Mouse (Mus musculus) midbrain, postnatal 0 days (tissue): ENCODE data around the gene Jtb. TPM values are rescaled to one million over a fixed set of nuclear protein-coding genes. Genes with fewer than 3 reads are reported as not detected.

Experiments
- ATAC-seq: fragments of 200-750 bp; cut with Nextera tagmentation; 2 replicates; pipeline ENCODE4 v1.8.0; 2017; ENCODE audit warnings: moderate number of reproducible peaks, mild to moderate bottlenecking, moderate TSS enrichment, moderate library complexity; ENCODE audit not compliant: low FRiP score
- DNase-seq: peaks from one replicate; pipeline ENCODE4 v3.0.0-alpha.2; 2015; ENCODE audit warnings: low spot score
- H3K27ac ChIP-seq: fragments of 300-500 bp; sonication (generic); 2 replicates; pipeline ENCODE4 v1.5.1; 2014; ENCODE audit warnings: low read depth, mild to moderate bottlenecking, low read length, mixed read lengths
- H3K27me3 ChIP-seq: fragments of 300-500 bp; sonication (generic); 2 replicates; pipeline ENCODE4 v1.6.1; 2014; ENCODE audit warnings: low read length, control low read depth, mixed read lengths; ENCODE audit not compliant: insufficient read depth
- H3K36me3 ChIP-seq: fragments of 300-500 bp; sonication (generic); 2 replicates; pipeline ENCODE4 v1.6.1; 2014; ENCODE audit warnings: low read length, control low read depth, mixed read lengths; ENCODE audit not compliant: insufficient read depth
- H3K4me1 ChIP-seq: fragments of 300-500 bp; sonication (generic); 2 replicates; pipeline ENCODE4 v1.6.1; 2014; ENCODE audit warnings: mild to moderate bottlenecking, control low read depth, antibody characterized with exemption, low read length, mixed read lengths; ENCODE audit not compliant: insufficient read depth
- H3K4me2 ChIP-seq: fragments of 300-500 bp; sonication (generic); 2 replicates; pipeline ENCODE4 v1.6.1; 2014; ENCODE audit warnings: low read depth, mild to moderate bottlenecking, low read length, mixed read lengths; ENCODE audit not compliant: poor library complexity, severe bottlenecking
- H3K4me3 ChIP-seq: fragments of 300-500 bp; sonication (generic); 2 replicates; pipeline ENCODE4 v1.5.1; 2014; ENCODE audit warnings: low read depth, mild to moderate bottlenecking, low read length, moderate library complexity
- H3K9ac ChIP-seq: fragments of 300-500 bp; sonication (generic); replicated peaks from 2 replicates; pipeline ENCODE4 v1.6.1; 2014; ENCODE audit warnings: mild to moderate bottlenecking, low read length, moderate library complexity, mixed read lengths; ENCODE audit not compliant: poor library complexity, severe bottlenecking
- H3K9me3 ChIP-seq: fragments of 300-500 bp; sonication (generic); 2 replicates; pipeline ENCODE4 v1.6.1; 2016; ENCODE audit warnings: low read length, control low read depth
- CTCF ChIP-seq: IDR thresholded peaks from 2 replicates; pipeline ENCODE4 v1.5.1; 2016; ENCODE audit warnings: antibody characterized with exemption, mild to moderate bottlenecking
- WGBS: fragments of 180-500 bp; shearing (Covaris S2); extraction: QIAGEN DNeasy Blood & Tissue Kit; methylation state at CpG from one replicate; pipeline ENCODE4 v1.1.7; 2014; 5-methylcytosine and 5-hydroxymethylcytosine counted together
- polyA plus RNA-seq: library from polyadenylated mRNA; unstranded; fragments of >200 nt; fragmentation: Nextera tagmentation; extraction: Ambion mirVana; gene quantifications from 2 replicates; pipeline ENCODE4 v1.2.1, GENCODE M21; 2015
- total RNA-seq: library from RNA; depleted of rRNA; stranded (reverse); fragments of >200 nt; gene quantifications from 2 replicates; pipeline ENCODE4 v1.2.3, GENCODE M21; 2014

The Jtb gene
- total and polyA plus RNA-seq, 2 experiments from 2014 or later = 39.1 to 123 TPM

DNA sequence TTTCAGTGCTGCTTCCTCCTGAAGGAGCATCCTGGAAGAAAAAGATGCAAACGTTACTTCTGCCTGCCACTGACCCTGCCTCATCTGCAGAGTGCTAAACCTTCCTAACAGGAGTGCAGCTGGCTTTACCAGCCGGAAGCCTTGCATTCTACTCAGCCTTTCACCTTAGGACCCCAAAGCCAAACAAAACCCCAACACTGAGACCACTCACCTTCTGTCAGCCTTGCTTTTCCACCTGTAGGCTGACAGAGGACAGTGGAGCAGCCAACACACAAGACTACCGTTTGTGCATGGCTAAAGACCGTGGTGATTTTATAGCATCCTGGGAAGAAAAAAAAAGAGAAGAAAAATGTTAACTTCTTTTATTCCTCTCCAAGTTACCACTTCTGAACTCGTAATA lies 18.7 kb upstream of the Jtb start:
- no peak for TF ChIP-seq CTCF
- H3K36me3 ChIP-seq = peaks cover 16% of the 10 kb centered on the region; the same call in 1 of the 2 replicates
- no peaks in the 10 kb centered on the region for H3K4me1 ChIP-seq
- H3K27me3 ChIP-seq = no peaks in the 10 kb centered on the region
- peak overlapping the region; percentile 83 for H3K4me2 ChIP-seq
- 19% methylated on average over 5 of the region's 5 CpGs for WGBS
- H3K4me3 ChIP-seq = peak overlapping the region; percentile 49
- H3K27ac ChIP-seq = no peak overlapping the region
- ATAC-seq = no peak
- no peak for DNase-seq
- no peaks in the 10 kb centered on the region for H3K9me3 ChIP-seq
- peak overlapping the region; percentile 66 for H3K9ac ChIP-seq

GRCm38 (mm10) chr3:90213377-90213866 lies 18.0 kb upstream of the Jtb start, which contains the start of the genes Rps27 and Rab13:
Gene Rps27, minus strand, starts transcription at chr3:90213651.
Gene Rab13, plus strand, starts transcription at chr3:90213695.
- Histone ChIP-seq H3K4me2 (peak within 1 kb of the TSS; percentile 83), H3K9me3 (no peaks in the 10 kb centered on the region), H3K4me1 (no peaks in the 10 kb centered on the region), H3K27me3 (no peaks in the 10 kb centered on the region), H3K27ac (peak within 1 kb of the TSS; percentile 76), H3K4me3 (peak within 1 kb of the TSS; percentile 49), H3K36me3 (peaks cover 13% of the 10 kb centered on the region; the same call in 1 of the 2 replicates), H3K9ac (peak within 1 kb of the TSS; percentile 66)
- under 1% methylated on average over 42 of the region's 42 CpGs for WGBS
- no peak for TF ChIP-seq CTCF
- DNase-seq (peak; percentile 98), ATAC-seq (peak; percentile 92)

DNA sequence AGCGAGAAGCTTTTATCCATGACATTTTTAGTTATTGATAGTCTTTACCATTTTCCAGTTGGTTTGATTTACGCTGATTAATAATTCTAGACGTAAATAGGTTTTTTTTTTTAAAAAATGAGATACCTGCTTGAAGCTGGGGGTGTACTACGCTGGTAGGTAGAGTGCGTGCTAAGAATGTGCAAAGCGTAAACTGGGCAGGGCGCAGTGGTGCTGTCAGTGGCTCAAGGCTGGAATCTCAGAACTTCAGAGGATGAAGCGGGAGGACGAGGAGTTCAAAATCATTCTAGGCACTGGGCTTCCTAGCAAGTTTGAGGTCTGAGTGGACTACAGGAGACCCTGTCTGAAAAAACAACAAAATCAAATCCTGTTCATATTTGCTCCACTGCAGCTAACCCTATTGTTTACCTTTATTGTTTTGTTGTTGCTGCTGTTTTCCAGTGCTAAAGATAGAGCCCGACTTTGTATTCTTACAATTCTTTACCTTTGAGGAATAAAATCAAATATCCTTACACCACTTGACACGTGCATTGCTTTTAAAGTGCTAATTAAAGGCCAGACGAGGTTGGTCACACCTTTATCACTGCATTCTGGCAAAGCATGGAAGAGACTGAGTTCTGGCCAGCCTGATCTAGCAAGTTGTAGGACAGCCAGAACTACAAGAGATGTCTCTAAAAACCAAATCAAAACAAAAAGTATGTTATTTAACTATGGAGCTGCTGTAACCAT lies 17.3 kb upstream of the Jtb start:
- peak; percentile 32 for DNase-seq
- peaks cover 6% of the 10 kb centered on the region; the same call in 1 of the 2 replicates for H3K36me3 ChIP-seq
- H3K4me1 ChIP-seq = no peaks in the 10 kb centered on the region
- 13% methylated on average over 12 of the region's 12 CpGs for WGBS
- ATAC-seq = peak; percentile 41; the same call in 1 of the 2 replicates
- H3K27ac ChIP-seq = peak overlapping the region; percentile 76
- H3K4me3 ChIP-seq = peak overlapping the region; percentile 49
- peak overlapping the region; percentile 34; the same call in 1 of the 2 replicates for H3K9ac ChIP-seq
- TF ChIP-seq CTCF = no peak
- no peaks in the 10 kb centered on the region for H3K27me3 ChIP-seq
- no peaks in the 10 kb centered on the region for H3K9me3 ChIP-seq
- H3K4me2 ChIP-seq = peak overlapping the region; percentile 51

- no peaks in the 10 kb centered on the region for H3K36me3 ChIP-seq
- H3K4me3 ChIP-seq = no peak overlapping the region
- H3K9ac ChIP-seq = no peak overlapping the region
- DNase-seq (no peak), ATAC-seq (no peak)
- no peak overlapping the region for H3K27ac ChIP-seq
- H3K4me2 ChIP-seq = no peak overlapping the region
- peak; percentile 9 for TF ChIP-seq CTCF
- 35% methylated on average over 1 of the region's 1 CpGs for WGBS
- no peaks in the 10 kb centered on the region for H3K9me3 ChIP-seq
- no peaks in the 10 kb centered on the region for H3K27me3 ChIP-seq
- no peaks in the 10 kb centered on the region for H3K4me1 ChIP-seq
Observed at GRCm38 (mm10) chr3:90215825-90216380, 15.5 kb upstream of the Jtb start.

DNA sequence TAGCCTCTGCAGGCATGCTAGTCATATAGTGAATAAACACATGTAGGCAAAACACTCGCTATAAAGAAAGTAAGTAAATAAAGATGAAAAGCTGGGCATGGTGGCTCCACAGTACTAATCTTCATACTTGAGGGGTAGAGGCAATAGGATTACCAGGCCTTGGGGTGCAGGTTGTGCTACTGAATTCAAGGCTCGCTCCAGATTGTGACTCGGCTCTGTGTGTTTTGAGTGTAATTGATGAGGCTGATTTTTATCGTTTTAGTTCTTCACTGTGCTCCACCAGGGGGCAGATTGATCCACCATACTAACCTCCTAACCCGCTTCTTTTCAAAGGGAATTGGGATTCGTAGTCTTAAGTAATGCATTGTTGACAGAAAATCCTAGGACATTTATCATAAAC lies 11.3 kb upstream of the Jtb start:
- peak overlapping the region; percentile 44; the same call in 1 of the 2 replicates for H3K9ac ChIP-seq
- no peak overlapping the region; the same call in none of the 2 replicates for H3K27ac ChIP-seq
- peak overlapping the region; percentile 81 for H3K4me2 ChIP-seq
- H3K27me3 ChIP-seq = no peaks in the 10 kb centered on the region
- H3K9me3 ChIP-seq = no peaks in the 10 kb centered on the region
- no peaks in the 10 kb centered on the region for H3K36me3 ChIP-seq
- WGBS = 11% methylated on average over 6 of the region's 6 CpGs
- DNase-seq (peak; percentile 68), ATAC-seq (no peak)
- TF ChIP-seq CTCF = peak; percentile 79
- H3K4me3 ChIP-seq = peak overlapping the region; percentile 38
- H3K4me1 ChIP-seq = no peaks in the 10 kb centered on the region
